Mouse (Mus musculus): Measurements from ENCODE around the gene A3galt2.

Gene A3galt2

GRCm38 (mm10) chr4:128804426-128805149 is 49.4 kb downstream of the A3galt2 start:
- no peak for DNase-seq

GRCm38 (mm10) chr4:128805150-128806042 is 50.2 kb downstream of the A3galt2 start:
- peak; percentile 26 for DNase-seq

- DNase-seq, result peak; percentile 52
These were observed 51.1 kb downstream of the A3galt2 start, which contains the start of gene Zfp362 for GRCm38 (mm10) chr4:128806043-128806826. Zfp362 (minus strand) TSS chr4:128806045.

- peak; percentile 40 for DNase-seq
These were observed 51.6 kb downstream of the A3galt2 start for GRCm38 (mm10) chr4:128806827-128807179.

- DNase-seq, result peak; percentile 92
These were observed 56.4 kb downstream of the A3galt2 start for GRCm38 (mm10) chr4:128811382-128812056.

GRCm38 (mm10) chr4:128817011-128817410 is 61.8 kb downstream of the A3galt2 start:
- no peak for DNase-seq

Measured in right cerebral cortex, adult 18-20 months (tissue).